Mouse (Mus musculus) spleen, embryonic (tissue): ENCODE data around the gene Dad1.

ENCODE experiments used
- CTCF ChIA-PET: fragments of 350-600 bp; sonication (Branson Sonifier 250); formaldehyde crosslinking; loops from one replicate; lab custom pipeline; 2022; lab: Charles Lee

Dad1 gene

GRCm38 (mm10) chr14:54253741-54254291, at the start of gene Dad1, which contains the start of gene Abhd4:
Gene Dad1, minus strand, starts transcription at chr14:54254104.
Gene Abhd4, plus strand, starts transcription at chr14:54254188.
- CTCF ChIA-PET = no interaction called here

- CTCF ChIA-PET = no interaction called here
Observed at GRCm38 (mm10) chr14:54300676-54301075, 46.8 kb upstream of the Dad1 start.

GRCm38 (mm10) chr14:54300136-54300535, 46.2 kb upstream of the Dad1 start:
- CTCF ChIA-PET = no interaction called here

GRCm38 (mm10) chr14:54284839-54285238, 30.9 kb upstream of the Dad1 start, which contains the start of gene Olfr49:
Gene Olfr49, minus strand, starts transcription at chr14:54284939.
- CTCF ChIA-PET = no interaction called here

GRCm38 (mm10) chr14:54276446-54276845, 22.5 kb upstream of the Dad1 start:
- CTCF ChIA-PET = no interaction called here

GRCm38 (mm10) chr14:54272696-54273095, 18.8 kb upstream of the Dad1 start:
- CTCF ChIA-PET = interaction anchor here (0.7 kb wide), 1 partner anchor 38 kb away, joined by 19 read pairs; no protein-coding TSS in a partner anchor

GRCm38 (mm10) chr14:54271976-54272606, 18.2 kb upstream of the Dad1 start:
- CTCF ChIA-PET = no interaction called here

- CTCF ChIA-PET = no interaction called here
Observed at GRCm38 (mm10) chr14:54270413-54270812, 16.5 kb upstream of the Dad1 start.

GRCm38 (mm10) chr14:54269566-54269965, 15.7 kb upstream of the Dad1 start:
- CTCF ChIA-PET = no interaction called here

GRCm38 (mm10) chr14:54267966-54268365, 14.1 kb upstream of the Dad1 start:
- CTCF ChIA-PET = no interaction called here

GRCm38 (mm10) chr14:54265951-54266350, 12.0 kb upstream of the Dad1 start:
- CTCF ChIA-PET = no interaction called here

GRCm38 (mm10) chr14:54265093-54265492, 11.2 kb upstream of the Dad1 start:
- CTCF ChIA-PET = no interaction called here

GRCm38 (mm10) chr14:54264231-54264630, 10.3 kb upstream of the Dad1 start:
- CTCF ChIA-PET = no interaction called here

GRCm38 (mm10) chr14:54263099-54263498, 9.2 kb upstream of the Dad1 start:
- CTCF ChIA-PET = no interaction called here

GRCm38 (mm10) chr14:54262622-54263021, 8.7 kb upstream of the Dad1 start:
- CTCF ChIA-PET = no interaction called here

- CTCF ChIA-PET = no interaction called here
Observed at GRCm38 (mm10) chr14:54261386-54261785, 7.5 kb upstream of the Dad1 start.

- CTCF ChIA-PET = no interaction called here
Observed at GRCm38 (mm10) chr14:54260196-54260595, 6.3 kb upstream of the Dad1 start.

- CTCF ChIA-PET = no interaction called here
Observed at GRCm38 (mm10) chr14:54259722-54260085, 5.8 kb upstream of the Dad1 start.

- CTCF ChIA-PET = interaction anchor here (0.6 kb wide), 1 partner anchor 334 kb away, joined by 3 read pairs; no protein-coding TSS in a partner anchor
Observed at GRCm38 (mm10) chr14:54259003-54259721, 5.3 kb upstream of the Dad1 start.

- CTCF ChIA-PET = interaction anchor here (0.6 to 0.7 kb wide), 3 partner anchors 24 to 166 kb away, joined by 3 to 6 read pairs (median 5); no protein-coding TSS in a partner anchor
Observed at GRCm38 (mm10) chr14:54258131-54258670, 4.3 kb upstream of the Dad1 start.

- CTCF ChIA-PET = no interaction called here
Observed at GRCm38 (mm10) chr14:54254670-54255202, 832 bp upstream of the Dad1 start.

- CTCF ChIA-PET = no interaction called here
Observed at GRCm38 (mm10) chr14:54250122-54250521, 3.8 kb downstream of the Dad1 start.
